Mouse (Mus musculus): ENCODE measurements around the gene Gh. TPM values are rescaled to one million over a fixed set of nuclear protein-coding genes. Genes with fewer than 3 reads are reported as not detected.
A peak's percentile ranks its signal among the peaks of the same experiment; 100 is the strongest.

The Gh gene
- polyA plus RNA-seq, 1 experiment, result not detected

- H3K4me2 ChIP-seq (ENCODE audit: low read depth), result no peak overlapping the region
- no peak overlapping the region for H3K4me3 ChIP-seq
Measured at GRCm38 (mm10) chr11:106267311-106267852, 34.3 kb downstream of the Gh start.

GRCm38 (mm10) chr11:106266431-106266830 is 35.2 kb downstream of the Gh start:
- peaks cover 28% of the 10 kb centered on the region for H3K79me2 ChIP-seq (ENCODE audit: control insufficient read depth, insufficient read depth)
- H3K27me3 ChIP-seq (ENCODE audit: control insufficient read depth, insufficient read depth, insufficient read length), result no peaks in the 10 kb centered on the region
- peaks cover 43% of the 10 kb centered on the region for H3K36me3 ChIP-seq (ENCODE audit: control insufficient read depth, insufficient read depth)
- TF ChIP-seq MAX (IDR thresholded peaks at IDR 0.05; ENCODE audit: low read depth) (no peak), SRF (IDR thresholded peaks at IDR 0.05; ENCODE audit: control insufficient read depth, insufficient read length, low read depth) (no peak)
- H3K4me3 ChIP-seq, result no peak overlapping the region
- H3K4me2 ChIP-seq (ENCODE audit: low read depth), result no peak overlapping the region
- H3ac ChIP-seq (ENCODE audit: control insufficient read depth, insufficient read length), result no peak overlapping the region

More at GRCm38 (mm10) chr11:106267311-106267852, 34.3 kb downstream of the Gh start:
- no peak overlapping the region for H3ac ChIP-seq (ENCODE audit: control insufficient read depth, insufficient read length)
- no peaks in the 10 kb centered on the region for H3K27me3 ChIP-seq (ENCODE audit: control insufficient read depth, insufficient read depth, insufficient read length)
- no peak for TF ChIP-seq MYOG (IDR thresholded peaks at IDR 0.05; ENCODE audit: control insufficient read depth in 1 of 3, insufficient read depth in 1 of 3, insufficient read length in 2 of 3, low read depth in 2 of 3)
- TF ChIP-seq POLR2AphosphoS2 (IDR thresholded peaks at IDR 0.05; ENCODE audit: insufficient read length, low read depth), result peak; percentile 25
- TF ChIP-seq SRF (IDR thresholded peaks at IDR 0.05; ENCODE audit: control insufficient read depth, insufficient read length, low read depth), result no peak
- peaks cover 34% of the 10 kb centered on the region for H3K36me3 ChIP-seq (ENCODE audit: control insufficient read depth, insufficient read depth)
- peaks cover 36% of the 10 kb centered on the region for H3K79me2 ChIP-seq (ENCODE audit: control insufficient read depth, insufficient read depth)

- Histone ChIP-seq H3ac (ENCODE audit: control insufficient read depth, insufficient read length) (no peak overlapping the region), H3K4me3 (no peak overlapping the region), H3K4me2 (ENCODE audit: low read depth) (no peak overlapping the region), H3K27me3 (ENCODE audit: control insufficient read depth, insufficient read depth, insufficient read length) (no peaks in the 10 kb centered on the region), H3K36me3 (ENCODE audit: control insufficient read depth, insufficient read depth) (peaks cover 43% of the 10 kb centered on the region), H3K79me2 (ENCODE audit: control insufficient read depth, insufficient read depth) (peaks cover 23% of the 10 kb centered on the region)
- TF ChIP-seq REST (IDR thresholded peaks at IDR 0.05; ENCODE audit: insufficient read depth, insufficient read length) (no peak), TCF12 (IDR thresholded peaks at IDR 0.05; ENCODE audit: insufficient read depth, poor library complexity, severe bottlenecking) (no peak), USF1 (IDR thresholded peaks at IDR 0.05; ENCODE audit: low read depth) (no peak), CEBPB (IDR thresholded peaks at IDR 0.05; ENCODE audit: insufficient read depth, poor library complexity, severe bottlenecking) (no peak), POLR2AphosphoS2 (IDR thresholded peaks at IDR 0.05; ENCODE audit: insufficient read length, low read depth) (no peak), TCF3 (IDR thresholded peaks at IDR 0.05; ENCODE audit: insufficient read length, low read depth) (no peak), MAX (IDR thresholded peaks at IDR 0.05; ENCODE audit: low read depth) (no peak), MYOG (IDR thresholded peaks at IDR 0.05; ENCODE audit: control insufficient read depth in 1 of 3, insufficient read depth in 1 of 3, insufficient read length in 2 of 3, low read depth in 2 of 3) (no peak), POLR2A (IDR thresholded peaks at IDR 0.05; ENCODE audit: insufficient read length, low read depth) (no peak), SRF (IDR thresholded peaks at IDR 0.05; ENCODE audit: control insufficient read depth, insufficient read length, low read depth) (no peak), MYOD1 (IDR thresholded peaks at IDR 0.05; ENCODE audit: control insufficient read depth in 1 of 3, insufficient read length in 2 of 3, low read depth in 2 of 3) (no peak)
Measured at GRCm38 (mm10) chr11:106265570-106265969, 36.1 kb downstream of the Gh start.

DNA sequence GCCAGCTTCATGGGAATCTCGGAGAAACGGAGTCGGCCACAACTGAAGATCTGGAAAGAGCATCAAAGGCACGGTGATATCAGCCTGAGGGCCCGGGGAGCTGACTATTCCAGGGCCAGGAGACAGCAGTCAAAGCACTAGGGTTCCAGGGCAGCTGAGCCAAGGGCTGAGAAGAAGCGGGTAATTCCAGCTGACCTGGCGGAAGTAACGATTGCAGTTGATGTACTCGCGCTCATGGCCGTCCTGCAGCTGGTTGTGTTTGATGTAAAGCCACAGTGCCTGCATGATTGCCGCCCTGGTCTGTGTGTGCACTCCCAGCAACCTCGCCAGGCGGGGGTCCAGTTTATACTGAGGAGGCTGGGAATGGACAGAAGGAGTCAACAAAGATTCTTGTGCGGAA is 36.7 kb downstream of the Gh start:
- Histone ChIP-seq H3K79me2 (ENCODE audit: control insufficient read depth, insufficient read depth) (peaks cover 18% of the 10 kb centered on the region), H3K4me2 (ENCODE audit: low read depth) (no peak overlapping the region)

GRCm38 (mm10) chr11:106263963-106264362 is 37.7 kb downstream of the Gh start:
- no peak overlapping the region for H3K4me2 ChIP-seq (ENCODE audit: low read depth)
- no peak overlapping the region for H3ac ChIP-seq (ENCODE audit: control insufficient read depth, insufficient read length)
- no peaks in the 10 kb centered on the region for H3K27me3 ChIP-seq (ENCODE audit: control insufficient read depth, insufficient read depth, insufficient read length)
- H3K79me2 ChIP-seq (ENCODE audit: control insufficient read depth, insufficient read depth), result peaks cover 19% of the 10 kb centered on the region
- H3K36me3 ChIP-seq (ENCODE audit: control insufficient read depth, insufficient read depth), result peaks cover 43% of the 10 kb centered on the region
- H3K4me3 ChIP-seq, result no peak overlapping the region
- TF ChIP-seq MYOD1 (IDR thresholded peaks at IDR 0.05; ENCODE audit: control insufficient read depth in 1 of 3, insufficient read length in 2 of 3, low read depth in 2 of 3) (no peak), MYOG (IDR thresholded peaks at IDR 0.05; ENCODE audit: control insufficient read depth in 1 of 3, insufficient read depth in 1 of 3, insufficient read length in 2 of 3, low read depth in 2 of 3) (no peak), SRF (IDR thresholded peaks at IDR 0.05; ENCODE audit: control insufficient read depth, insufficient read length, low read depth) (no peak), TCF3 (IDR thresholded peaks at IDR 0.05; ENCODE audit: insufficient read length, low read depth) (no peak), TCF12 (IDR thresholded peaks at IDR 0.05; ENCODE audit: insufficient read depth, poor library complexity, severe bottlenecking) (no peak), POLR2AphosphoS2 (IDR thresholded peaks at IDR 0.05; ENCODE audit: insufficient read length, low read depth) (no peak), USF1 (IDR thresholded peaks at IDR 0.05; ENCODE audit: low read depth) (no peak), CEBPB (IDR thresholded peaks at IDR 0.05; ENCODE audit: insufficient read depth, poor library complexity, severe bottlenecking) (no peak), E2F4 (IDR thresholded peaks at IDR 0.05; ENCODE audit: insufficient read depth) (no peak), MAX (IDR thresholded peaks at IDR 0.05; ENCODE audit: low read depth) (no peak), REST (IDR thresholded peaks at IDR 0.05; ENCODE audit: insufficient read depth, insufficient read length) (no peak), POLR2A (IDR thresholded peaks at IDR 0.05; ENCODE audit: insufficient read length, low read depth) (no peak)

More for the DNA sequence above, 36.7 kb downstream of the Gh start:
- TF ChIP-seq CEBPB (IDR thresholded peaks at IDR 0.05; ENCODE audit: insufficient read depth, poor library complexity, severe bottlenecking) (no peak), POLR2AphosphoS2 (IDR thresholded peaks at IDR 0.05; ENCODE audit: insufficient read length, low read depth) (peak; percentile 37), POLR2A (IDR thresholded peaks at IDR 0.05; ENCODE audit: insufficient read length, low read depth) (no peak)
- Histone ChIP-seq H3K4me3 (no peak overlapping the region), H3ac (ENCODE audit: control insufficient read depth, insufficient read length) (no peak overlapping the region), H3K27me3 (ENCODE audit: control insufficient read depth, insufficient read depth, insufficient read length) (no peaks in the 10 kb centered on the region), H3K36me3 (ENCODE audit: control insufficient read depth, insufficient read depth) (peaks cover 43% of the 10 kb centered on the region)
